Mouse (Mus musculus): ENCODE data around the gene Smarcad1. TPM values are rescaled to one million over a fixed set of nuclear protein-coding genes. Genes with fewer than 3 reads are reported as not detected.

Gene Smarcad1
- polyA plus RNA-seq, 1 experiment from 2014 or later, result 56.4 TPM

DNA sequence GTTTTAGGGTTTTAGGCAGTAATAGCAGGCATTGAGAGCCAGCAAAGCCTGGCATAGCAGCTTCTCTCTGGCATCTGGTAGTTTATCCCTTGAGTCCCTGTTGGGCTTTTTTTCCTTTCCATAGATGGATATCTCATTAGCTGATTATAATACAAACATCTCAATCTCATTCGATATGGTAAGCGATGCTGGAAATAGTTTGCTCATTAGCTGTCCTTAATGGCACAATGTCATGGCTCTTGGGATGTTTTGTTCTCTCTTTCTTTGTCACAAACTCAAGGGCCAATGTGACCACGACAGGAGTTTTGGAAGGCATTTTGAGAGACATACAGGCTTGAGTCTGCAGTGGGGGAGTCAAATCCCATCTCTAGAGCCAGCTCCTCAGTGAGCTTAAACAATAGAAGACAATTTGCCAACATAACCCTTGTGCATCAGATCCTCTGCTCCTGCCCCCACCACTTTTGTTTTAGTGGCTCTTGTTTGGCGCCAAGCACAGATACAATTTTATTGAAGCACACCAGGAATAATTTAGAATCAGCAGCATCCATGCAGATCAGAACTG lies 117.1 kb downstream of the Smarcad1 start:
- no peak overlapping the region for H3K9ac ChIP-seq
- H3K4me3 ChIP-seq (replicated peaks), result no peak overlapping the region
- no peak for ATAC-seq
- no peaks in the 10 kb centered on the region for H3K9me3 ChIP-seq
- no peak overlapping the region for H3K4me2 ChIP-seq (replicated peaks)
- no peaks in the 10 kb centered on the region for H3K36me3 ChIP-seq
- H3K27ac ChIP-seq, result no peak overlapping the region
- 80% methylated on average over 4 of the region's 4 CpGs for WGBS
- H3K4me1 ChIP-seq (replicated peaks), result no peaks in the 10 kb centered on the region
- no peaks in the 10 kb centered on the region for H3K27me3 ChIP-seq (replicated peaks)

DNA sequence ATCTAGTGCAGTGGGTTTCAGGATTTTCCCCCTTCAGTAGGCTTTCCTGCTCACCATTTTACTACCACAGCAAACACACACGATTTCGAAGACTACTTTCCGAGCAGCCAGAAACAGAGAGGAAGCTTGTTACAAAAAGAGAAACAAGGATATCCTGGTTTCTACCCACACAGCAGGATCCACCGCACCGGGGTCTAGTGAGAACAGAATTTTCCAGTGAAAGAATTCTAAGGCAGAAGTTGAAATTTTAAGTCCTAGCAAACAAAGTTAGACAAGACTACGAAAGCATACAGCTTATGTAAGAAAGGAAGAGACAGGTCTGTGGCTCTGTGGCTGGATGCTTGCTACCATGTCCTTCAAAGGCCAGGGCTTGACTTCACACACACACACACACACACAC lies 121.8 kb downstream of the Smarcad1 start:
- Histone ChIP-seq H3K9ac (no peak overlapping the region), H3K27me3 (replicated peaks) (no peaks in the 10 kb centered on the region), H3K4me3 (replicated peaks) (no peak overlapping the region), H3K36me3 (no peaks in the 10 kb centered on the region), H3K9me3 (no peaks in the 10 kb centered on the region), H3K4me2 (replicated peaks) (no peak overlapping the region), H3K4me1 (replicated peaks) (no peaks in the 10 kb centered on the region), H3K27ac (no peak overlapping the region)
- 77% methylated on average over 6 of the region's 6 CpGs for WGBS
- ATAC-seq, result no peak

DNA sequence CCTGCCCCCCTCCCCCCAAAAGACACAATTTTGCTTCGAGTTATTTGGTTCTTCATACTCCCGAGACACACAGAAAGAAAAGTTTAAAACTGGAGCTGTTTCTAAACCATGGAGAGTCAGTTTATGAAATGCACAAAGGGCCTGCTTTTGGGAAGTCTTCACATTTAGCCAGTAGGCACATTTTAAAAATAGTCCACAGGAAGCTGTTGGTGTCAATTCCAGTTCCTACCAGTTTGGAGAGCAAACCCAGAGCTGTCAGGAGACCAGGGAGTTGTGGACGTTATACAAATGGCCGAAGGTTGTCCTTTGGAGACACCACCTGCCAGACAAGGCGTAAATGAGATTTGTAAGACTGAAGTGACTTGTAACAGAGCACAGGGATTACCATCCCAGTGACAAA lies 122.6 kb downstream of the Smarcad1 start:
- WGBS, result 41% methylated on average over 5 of the region's 5 CpGs
- no peaks in the 10 kb centered on the region for H3K36me3 ChIP-seq
- ATAC-seq, result no peak

More for the DNA sequence above, 122.6 kb downstream of the Smarcad1 start:
- H3K4me2 ChIP-seq (replicated peaks), result no peak overlapping the region
- H3K4me3 ChIP-seq (replicated peaks), result no peak overlapping the region
- H3K27ac ChIP-seq, result no peak overlapping the region
- H3K9ac ChIP-seq, result no peak overlapping the region
- no peaks in the 10 kb centered on the region for H3K4me1 ChIP-seq (replicated peaks)
- H3K9me3 ChIP-seq, result no peaks in the 10 kb centered on the region
- no peaks in the 10 kb centered on the region for H3K27me3 ChIP-seq (replicated peaks)

Other genes with a start within 250 kb of the Smarcad1 start
- gene Hpgds, start 102.3 kb downstream of the Smarcad1 start, polyA plus RNA-seq (2015; fragmentation: Nextera tagmentation; extraction: Ambion mirVana), result 5.6 and 7.0 TPM in 2 replicates

Measured in intestine, embryonic 15.5 days (tissue).